ENCODE assay signal across 8 mouse cellular contexts in the genomic region with DNA sequence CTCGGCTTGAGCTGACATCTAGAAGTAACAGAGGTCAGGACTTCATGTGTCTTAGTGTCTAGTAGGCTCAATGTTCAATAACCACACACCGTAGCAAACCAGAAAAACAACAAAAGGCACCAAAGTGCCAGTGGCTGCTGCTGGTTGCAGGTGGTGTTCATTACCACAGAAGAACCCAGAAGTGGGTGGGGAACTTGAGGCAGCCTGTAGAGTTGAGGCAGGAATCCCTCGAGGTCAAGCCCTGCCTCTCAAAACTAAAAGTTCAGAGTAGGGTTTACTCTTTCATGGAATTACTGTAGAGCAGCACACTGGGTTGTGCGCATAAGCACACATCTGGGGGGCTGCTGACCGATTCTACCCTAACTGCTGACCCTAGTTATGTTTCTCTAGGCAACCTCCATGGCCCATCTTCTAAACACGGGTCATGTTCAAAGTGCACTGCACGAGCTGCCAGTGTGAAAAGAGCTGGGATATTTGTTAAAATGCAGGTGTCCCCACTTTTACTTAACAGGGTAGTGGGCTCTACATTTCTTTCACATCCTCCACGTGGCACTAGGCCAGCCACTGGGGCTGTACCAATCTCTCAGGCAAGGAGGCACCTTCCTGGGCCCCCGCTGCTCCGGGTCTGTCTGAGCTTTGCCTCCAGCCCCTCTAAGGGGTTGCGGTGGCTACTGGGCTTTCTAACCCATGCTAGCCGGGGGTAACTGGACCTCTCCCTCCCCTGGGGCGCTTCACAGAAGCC.
DNase-seq lines count a peak whose midpoint lies in the region; ATAC-seq lines count a peak whose summit lies in the region.

No protein-coding gene starts in this region.

- ATAC-seq in hindbrain, embryonic 13.5 days (ENCODE audit: low FRiP score), result no peak; the same call in 1 of the 2 replicates
- no peak; the same call in 1 of the 2 replicates for ATAC-seq in lung, embryonic 16.5 days (ENCODE audit: low read depth)
- ATAC-seq in megakaryocyte progenitor cell, adult 5-6 weeks (replicated peaks; ENCODE audit: poor library complexity), result no peak

- peaks cover 22% of the 10 kb centered on the region for H3K4me1 ChIP-seq in hindbrain, embryonic 13.5 days (replicated peaks)
- peaks cover 11% of the 10 kb centered on the region for H3K4me1 ChIP-seq in lung, embryonic 16.5 days (replicated peaks; ENCODE audit: control insufficient read depth, insufficient read depth, low read length)

- WGBS in hindbrain, embryonic 13.5 days, result 25% methylated on average over 13 of the region's 13 CpGs
- 21% methylated on average over 12 of the region's 13 CpGs for WGBS in lung, embryonic 16.5 days

- peak overlapping the region; percentile 99 for H3K27ac ChIP-seq in hindbrain, embryonic 13.5 days
- H3K27ac ChIP-seq in lung, embryonic 16.5 days (ENCODE audit: low read length), result peak overlapping the region; percentile 84

- H3K36me3 ChIP-seq in hindbrain, embryonic 13.5 days, result no peaks in the 10 kb centered on the region
- H3K36me3 ChIP-seq in lung, embryonic 16.5 days (ENCODE audit: control insufficient read depth, insufficient read depth, low read length), result no peaks in the 10 kb centered on the region

- H3K9ac ChIP-seq in hindbrain, embryonic 13.5 days, result peak overlapping the region; percentile 81
- H3K9ac ChIP-seq in lung, embryonic 16.5 days (ENCODE audit: low read length), result peak overlapping the region; percentile 71

- peak overlapping the region; percentile 77 for H3K4me2 ChIP-seq in hindbrain, embryonic 13.5 days
- H3K4me2 ChIP-seq in lung, embryonic 16.5 days (ENCODE audit: low read depth, low read length), result peak overlapping the region; percentile 70

- H3K9me3 ChIP-seq in hindbrain, embryonic 13.5 days, result no peaks in the 10 kb centered on the region
- no peaks in the 10 kb centered on the region for H3K9me3 ChIP-seq in lung, embryonic 16.5 days (ENCODE audit: control insufficient read depth, low read length)

- DNase-seq in adrenal gland, postnatal 4 days (ENCODE audit: low spot score in 2 of 2), result peak; percentile 16 to 17
- DNase-seq in adrenal gland, postnatal 14 days, result no peak
- peak; percentile 74 to 79 for DNase-seq in right cerebral cortex, postnatal 10 days (ENCODE audit: low spot score in 2 of 2)
- DNase-seq in right cerebral cortex, adult 18-20 months, result no peak
- peak; percentile 77 for DNase-seq in spleen, postnatal 36 days (ENCODE audit: low spot score in 2 of 2)

- H3K4me3 ChIP-seq in hindbrain, embryonic 13.5 days, result peak overlapping the region; percentile 47
- H3K4me3 ChIP-seq in lung, embryonic 16.5 days (ENCODE audit: low read length), result peak overlapping the region; percentile 58

- no peaks in the 10 kb centered on the region for H3K27me3 ChIP-seq in hindbrain, embryonic 13.5 days
- H3K27me3 ChIP-seq in lung, embryonic 16.5 days (ENCODE audit: control insufficient read depth, insufficient read depth, low read depth, low read length), result no peaks in the 10 kb centered on the region

Comparison
In these comparisons a context has a peak if more than half of its experiments do, and no peak if none do; other contexts are left out.
1. DNase-seq: peak in adrenal gland, postnatal 4 days (2 of 2), right cerebral cortex, postnatal 10 days (2 of 2) and spleen, postnatal 36 days (2 of 2); none in adrenal gland, postnatal 14 days (single experiment) and right cerebral cortex, adult 18-20 months (single experiment).